Mouse (Mus musculus) liver, adult 2 months (tissue): ENCODE measurements around the gene Nfam1.

Experiments
- CTCF ChIP-seq: fragments of 200-500 bp; IDR thresholded peaks from 2 replicates; pipeline ENCODE4 v1.5.1; 2011; ENCODE audit warnings: low read depth, low read length, control low read depth
- POLR2A ChIP-seq: fragments of 200-500 bp; IDR thresholded peaks from 2 replicates; pipeline ENCODE4 v1.6.1; 2011; ENCODE audit warnings: low read length, control low read depth; ENCODE audit not compliant: insufficient read depth; ENCODE audit errors: extremely low read depth

DNA sequence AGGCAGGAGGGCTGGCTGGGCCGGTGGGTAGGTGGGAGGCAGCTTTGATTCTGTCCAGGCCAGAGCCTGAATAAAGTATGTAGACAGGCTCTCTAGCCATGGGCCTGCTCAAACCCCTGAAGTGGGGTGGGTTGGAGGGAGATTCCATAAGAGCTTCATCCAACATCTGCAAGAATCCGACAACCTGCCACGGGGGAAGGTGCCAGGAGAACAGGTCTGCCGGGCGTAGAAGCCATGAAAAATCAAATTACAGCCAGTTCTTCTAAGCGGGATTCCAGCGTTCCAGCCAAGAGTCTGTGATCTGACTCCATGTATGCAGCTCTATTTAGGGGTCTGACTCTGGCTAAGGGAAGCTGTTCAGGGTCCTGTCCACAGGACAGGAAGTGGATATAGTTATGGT, 48.5 kb downstream of the Nfam1 start:
- TF ChIP-seq CTCF (no peak), POLR2A (no peak)
